Mouse (Mus musculus) left cerebral cortex, postnatal 10 days (tissue): ENCODE data around the gene Aco1. TPM values are rescaled to one million over a fixed set of nuclear protein-coding genes. Genes with fewer than 3 reads are reported as not detected.
"Not testable (repeated sequence)": the region's sequence is repeated elsewhere in the genome, so short reads cannot be mapped to it uniquely, and the experiment has no call there.

Source experiments
- DNase-seq, 2 experiments: peaks; one replicate each; pipeline ENCODE4 v3.0.0; 2021 to 2022; ENCODE audit warnings: low spot score in 2 of 2, mixed read lengths in 1 of 2; ENCODE audit errors: extremely low spot score in 1 of 2
- intact Hi-C: fragments of 180-260 bp; cut with DNase I; formaldehyde crosslinking; loops from one replicate; pipeline ENCODE4 v1.15.1; 2025
- total RNA-seq, 2 experiments: library from RNA; stranded (reverse); gene quantifications; 2 replicates each; pipeline ENCODE4 v1.2.3; 2021

Gene Aco1
- total RNA-seq: 10 to 100 TPM; 43.7 to 45.7 TPM

DNA sequence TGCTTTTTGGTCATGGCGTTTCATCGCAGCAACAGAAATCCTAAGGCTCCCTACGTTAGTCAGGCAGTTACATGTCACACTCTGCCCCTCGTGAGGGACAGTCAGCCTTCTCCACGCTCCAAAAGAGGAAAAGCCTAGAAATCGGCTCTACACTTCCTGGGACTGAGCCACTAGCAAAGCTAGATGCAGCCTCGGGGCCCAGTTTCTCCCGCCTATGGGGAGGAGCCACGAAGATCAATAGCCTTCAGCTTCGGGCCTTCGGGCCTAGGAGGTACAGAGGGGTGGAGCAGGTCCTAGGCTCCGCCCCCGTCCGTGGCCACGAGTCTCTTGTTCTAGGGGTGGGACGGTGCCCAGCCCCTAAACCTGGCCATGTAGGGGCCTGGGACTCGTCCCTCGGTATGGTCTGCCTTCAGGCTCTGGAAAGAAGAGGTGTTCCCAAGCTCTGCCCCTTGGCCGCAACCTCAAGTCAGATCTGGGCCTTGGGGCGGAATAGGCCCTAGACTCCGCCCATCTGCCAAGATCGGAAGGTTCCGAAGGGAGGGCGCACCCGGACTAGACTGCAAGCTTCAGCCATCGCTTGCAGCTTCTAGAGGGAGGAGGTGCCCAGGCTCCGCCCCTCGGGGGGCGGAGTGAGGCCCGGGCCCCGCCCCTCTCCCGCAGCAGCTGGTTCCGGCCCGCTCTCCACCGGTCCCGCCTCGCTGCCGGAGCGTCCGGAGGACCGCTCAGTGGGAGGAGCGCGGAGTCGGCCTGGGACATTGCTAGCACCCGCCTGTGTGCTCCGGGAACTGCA is at the start of gene Aco1:
Gene Aco1, plus strand, starts transcription at position 339 of the 790 bp plus-strand sequence.
- DNase-seq: peak; percentile 92 to 96
- intact Hi-C loops: no loop called here

DNA sequence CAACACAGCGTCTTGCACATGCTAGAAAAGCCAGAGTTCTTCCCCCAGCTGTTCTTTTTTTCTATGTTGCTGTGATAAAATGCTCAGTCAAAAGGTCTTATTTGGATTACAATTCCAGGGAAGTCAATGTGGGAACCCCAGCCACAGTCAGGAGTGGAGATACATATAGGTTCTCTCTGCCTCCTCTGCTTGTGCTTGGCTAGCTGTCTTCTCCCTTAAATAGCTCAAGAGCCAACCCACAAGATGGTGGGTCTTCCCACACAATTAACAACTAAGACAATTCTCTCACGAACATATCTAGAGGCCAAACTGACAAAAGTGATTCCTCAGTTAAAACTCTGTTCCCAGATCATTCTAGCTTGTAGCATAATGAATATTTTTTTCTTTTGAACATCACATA is 47.9 kb upstream of the Aco1 start:
- DNase-seq: no peak
- intact Hi-C loops: no loop called here

DNA sequence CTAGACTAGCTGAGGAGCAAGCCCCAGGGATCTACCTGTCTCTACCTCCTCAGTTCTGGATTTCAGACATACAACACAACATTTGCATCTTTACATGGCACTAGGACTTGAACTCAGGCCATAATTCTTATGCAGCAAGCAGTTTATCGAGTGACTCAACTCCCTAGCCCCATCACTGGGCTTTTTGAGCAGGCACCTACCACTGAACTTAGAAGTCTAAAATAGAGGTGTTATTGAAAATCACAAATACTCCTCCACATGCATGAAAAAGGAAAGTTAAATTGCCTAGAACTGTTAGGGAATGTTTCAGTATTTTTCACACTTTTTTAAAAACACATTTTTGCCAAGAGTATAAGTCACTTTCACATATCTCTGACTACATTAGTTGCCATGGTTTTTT is 39.9 kb upstream of the Aco1 start:
- intact Hi-C loops: no loop called here
- peak in 1 of 2 experiments; percentile 19 for DNase-seq

DNA sequence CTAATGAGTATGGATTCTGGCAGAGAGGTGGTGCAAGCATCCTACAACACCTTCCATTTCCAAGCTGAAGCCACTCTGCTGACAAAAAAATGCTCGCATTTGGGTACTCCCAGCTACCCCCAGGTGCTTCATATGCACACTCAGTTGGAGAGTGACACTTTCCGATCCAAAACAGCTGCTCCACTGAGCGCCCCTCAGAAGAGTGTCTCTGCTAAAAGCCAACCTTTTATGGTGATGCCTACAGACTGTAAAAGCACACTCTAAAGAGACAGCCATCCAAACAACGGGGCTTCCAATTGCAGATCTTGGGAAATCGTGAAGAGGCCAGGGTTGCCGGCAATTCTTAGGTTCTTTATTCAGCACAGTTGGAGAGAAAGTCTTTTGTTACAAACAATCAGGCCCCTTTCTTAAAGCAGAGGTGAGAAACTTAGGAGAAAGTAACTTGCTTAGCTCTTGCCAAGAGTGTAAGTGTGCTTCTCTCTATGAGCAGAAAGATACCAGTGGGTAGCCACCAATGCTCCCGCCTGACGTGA is 36.8 kb upstream of the Aco1 start:
- intact Hi-C loops: no loop called here
- DNase-seq: no peak

DNA sequence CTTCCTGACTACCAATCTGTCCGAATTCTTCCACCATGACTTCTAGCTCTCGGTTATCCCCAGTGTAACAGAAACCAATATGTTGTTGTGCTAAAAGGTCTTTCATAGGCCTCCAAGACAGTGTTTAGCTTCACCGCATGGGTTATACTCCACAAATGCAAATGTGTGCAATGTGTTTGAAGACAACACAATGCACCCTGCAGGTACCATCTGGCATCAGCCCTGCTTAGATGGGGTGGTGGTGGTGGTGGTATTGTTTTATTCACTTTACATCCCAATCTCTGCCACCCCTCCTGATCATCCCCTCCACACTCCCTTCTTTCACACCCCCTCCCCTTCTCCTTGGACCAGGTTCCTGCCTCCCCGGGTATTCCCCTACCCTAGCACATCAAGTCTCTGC is 34.9 kb upstream of the Aco1 start:
- intact Hi-C loops: no loop called here
- no peak for DNase-seq

DNA sequence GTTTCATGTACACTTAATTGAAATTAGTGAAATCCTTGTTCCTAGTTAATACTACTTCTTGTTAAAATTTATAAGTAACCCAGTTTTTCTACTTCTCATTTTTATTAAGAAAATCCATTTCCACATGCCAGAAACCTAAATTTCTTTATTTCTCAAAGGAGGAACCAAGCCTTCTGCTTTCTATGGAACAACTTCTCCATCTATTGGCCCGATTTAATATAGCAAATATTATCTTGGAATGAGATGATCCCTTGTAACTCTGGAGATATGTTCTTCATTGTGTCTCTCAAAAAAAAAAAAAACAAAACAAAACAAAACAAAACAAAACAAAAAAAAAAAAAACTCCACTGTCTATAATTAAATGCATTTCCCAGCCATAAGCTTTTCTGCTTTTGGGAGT is 29.7 kb upstream of the Aco1 start:
- DNase-seq: peak in 1 of 2 experiments; percentile 22
- intact Hi-C loops: no loop called here

DNA sequence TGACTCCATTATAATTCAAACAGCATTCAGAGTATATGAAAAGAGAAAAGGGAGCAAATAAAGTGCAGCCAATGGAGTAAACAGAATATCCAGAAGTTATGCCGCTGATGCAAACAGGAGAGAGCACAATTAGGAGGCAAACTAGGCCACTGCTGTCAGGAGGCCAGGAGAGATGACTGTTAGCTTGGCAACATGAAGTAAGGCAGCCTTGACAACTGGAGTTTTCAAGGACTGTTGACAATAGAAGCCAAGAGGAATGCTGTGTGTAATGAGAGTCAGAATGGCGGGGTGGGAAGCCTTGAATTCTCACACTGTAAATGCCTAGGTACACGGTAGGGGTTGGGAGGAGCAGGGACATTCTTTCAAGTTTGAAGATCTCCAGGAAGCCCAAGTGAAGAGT is 21.7 kb upstream of the Aco1 start:
- DNase-seq: no peak
- intact Hi-C loops: no loop called here

DNA sequence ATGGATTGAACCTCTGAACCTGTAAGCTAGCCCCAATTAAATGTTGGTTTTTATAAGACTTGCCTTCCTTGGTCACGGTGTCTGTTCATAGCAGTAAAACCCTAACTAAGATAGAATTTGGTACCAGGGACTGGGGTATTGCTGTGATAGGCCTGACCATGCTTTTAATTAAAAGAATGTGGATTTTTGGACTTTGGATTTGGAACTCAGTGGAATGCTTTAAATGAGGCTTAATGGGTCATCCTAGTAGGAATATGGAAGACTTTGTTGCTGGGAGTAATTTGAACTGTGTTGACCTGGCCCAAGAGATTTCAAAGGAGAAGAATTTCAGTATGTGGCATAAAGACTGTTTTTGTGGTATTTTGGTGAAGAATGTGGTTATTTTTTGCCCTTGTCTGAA is 20.6 kb upstream of the Aco1 start:
- intact Hi-C loops, DNase-seq: not testable (repeated sequence)

DNA sequence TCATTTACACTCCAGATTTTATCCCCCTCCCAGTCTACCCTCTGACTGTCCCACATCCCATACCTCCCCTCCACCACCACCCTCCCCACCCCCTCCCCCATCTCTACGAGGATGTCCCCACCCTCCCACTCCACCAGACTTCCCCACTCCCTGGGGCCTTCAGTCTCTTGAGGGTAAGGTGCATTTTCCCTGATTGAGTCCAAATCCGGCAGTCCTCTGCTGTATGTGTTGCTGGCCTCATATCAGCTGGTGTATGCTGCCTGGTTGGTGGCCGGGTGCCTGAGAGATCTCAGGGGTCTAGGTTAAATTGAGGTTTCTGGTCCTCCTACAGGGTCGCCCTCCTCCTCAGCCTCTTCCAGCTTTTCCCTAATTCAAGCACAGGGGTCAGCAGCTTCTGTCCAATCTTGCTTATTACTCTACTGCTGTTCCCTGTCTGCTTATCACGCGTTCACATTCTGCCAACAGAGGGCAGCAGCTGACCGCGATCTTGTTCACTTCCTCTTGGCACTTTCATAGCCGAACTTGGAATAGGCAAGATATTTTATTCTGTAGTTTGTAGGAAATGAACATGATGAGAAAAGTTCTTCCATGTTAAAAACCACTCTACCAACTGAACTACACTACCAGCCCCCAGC is 8.3 kb upstream of the Aco1 start:
- intact Hi-C loops: loop anchor here (10.0 kb wide), 1 partner anchor 550 kb away; no protein-coding TSS in a partner anchor
- peak; percentile 59 to 78 for DNase-seq

DNA sequence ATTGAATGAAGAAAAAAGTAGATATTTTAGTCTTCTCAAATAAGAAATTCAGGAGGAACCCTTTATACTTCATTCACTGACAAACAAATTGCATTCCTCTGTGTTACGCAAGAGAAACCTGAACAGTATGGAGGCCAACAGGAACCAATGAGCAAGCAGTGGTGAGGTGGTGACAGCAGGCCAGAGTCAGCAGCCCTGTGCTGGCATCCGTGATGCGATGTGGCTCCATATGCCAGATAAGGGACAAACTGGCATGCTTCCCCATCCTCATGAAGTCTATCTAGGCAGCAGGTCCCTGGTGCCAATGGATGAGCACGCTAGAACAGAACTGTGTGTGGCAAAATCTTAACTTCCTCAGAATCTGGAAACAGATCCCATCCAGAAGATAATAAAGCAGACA is 6.4 kb upstream of the Aco1 start:
- DNase-seq: no peak
- intact Hi-C loops: loop anchor here (2.0 to 10.0 kb wide), 2 partner anchors 148 to 548 kb away; no protein-coding TSS in a partner anchor

DNA sequence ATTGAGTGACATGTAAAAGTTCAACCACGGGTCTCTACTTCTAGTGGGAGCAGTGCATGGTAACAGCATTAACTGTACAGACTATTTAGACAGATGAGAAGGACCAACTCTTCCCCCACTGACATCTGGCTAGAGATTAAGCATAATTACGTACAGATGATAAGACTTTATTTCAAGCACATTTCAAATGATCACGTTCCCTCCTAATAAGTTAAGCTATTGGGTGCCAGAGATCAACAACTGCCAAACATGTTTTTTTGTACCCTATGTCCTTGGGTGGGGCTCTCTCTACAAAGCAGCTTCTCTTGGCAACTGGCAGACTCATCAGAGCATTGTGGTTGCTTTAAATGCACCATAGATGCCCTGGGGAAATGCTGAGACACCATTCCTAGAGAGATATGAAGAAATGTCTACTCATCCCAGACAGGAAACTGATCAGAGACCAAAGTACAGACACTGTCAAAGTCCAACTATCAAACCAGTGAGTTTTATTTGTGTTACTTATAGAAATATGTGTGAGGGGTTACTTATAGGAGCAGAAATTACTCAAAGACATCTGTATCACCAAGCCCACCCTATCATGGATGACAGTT is 3.1 kb upstream of the Aco1 start:
- DNase-seq: no peak
- intact Hi-C loops: loop anchor here (10.0 kb wide), 1 partner anchor 545 kb away; no protein-coding TSS in a partner anchor

DNA sequence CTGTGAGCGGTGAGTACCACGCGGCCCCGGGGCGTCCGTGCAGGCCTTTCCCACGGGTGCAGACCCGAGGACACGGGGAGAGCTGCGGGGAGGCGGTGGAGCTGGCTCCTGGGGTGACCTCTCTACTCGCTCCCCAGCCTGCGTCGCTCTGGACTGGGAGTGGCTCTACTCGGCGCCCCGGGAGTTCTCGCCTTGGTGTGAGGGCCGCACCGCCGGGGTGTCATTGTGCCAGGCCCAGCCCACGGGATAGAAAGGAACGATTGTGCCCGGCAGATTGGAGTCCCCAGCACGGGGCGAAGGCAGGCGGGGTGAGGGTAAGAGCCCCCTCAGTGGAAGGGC is 621 bp downstream of the Aco1 start:
- intact Hi-C loops: no loop called here
- DNase-seq: no peak

DNA sequence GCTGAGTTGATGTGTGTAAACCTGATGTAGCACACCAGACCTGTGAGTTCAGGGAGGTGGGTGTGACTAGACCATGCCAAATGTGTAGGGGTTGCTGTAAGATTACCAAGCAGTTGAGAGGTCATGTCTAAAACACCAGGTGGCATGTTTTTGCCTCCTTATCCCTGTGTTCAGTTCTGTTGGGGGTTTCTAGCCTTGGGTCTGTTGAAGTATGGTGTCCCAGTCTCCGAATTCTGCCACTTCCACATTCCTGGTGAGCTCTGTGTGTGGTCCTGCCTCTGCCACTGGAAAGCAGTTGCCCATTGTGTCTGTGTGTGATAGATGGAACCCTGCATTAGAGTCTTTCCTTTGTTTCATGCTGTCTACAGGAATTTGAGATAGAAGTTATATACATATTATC is 1.7 kb downstream of the Aco1 start:
- intact Hi-C loops: no loop called here

DNA sequence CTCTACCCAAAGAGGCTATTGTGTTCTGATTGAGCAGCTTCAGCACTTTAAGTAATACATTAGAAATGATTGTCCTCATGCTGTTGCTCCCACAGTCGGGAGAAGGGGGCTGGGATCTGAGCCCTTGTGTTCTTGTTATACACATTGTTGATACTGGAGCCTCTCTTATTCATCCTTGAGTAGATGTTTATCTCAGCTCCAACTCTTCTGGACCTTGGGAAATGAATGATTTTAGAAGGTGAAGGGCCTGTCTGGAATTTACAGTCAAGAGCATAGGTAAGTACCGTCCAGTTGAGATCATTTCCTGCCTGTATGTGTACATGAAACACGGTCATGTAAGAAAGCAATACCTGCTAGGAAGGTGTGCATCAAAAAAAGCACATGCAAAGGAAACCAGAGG is 2.1 kb downstream of the Aco1 start:
- intact Hi-C loops: no loop called here
- no peak for DNase-seq

More for the DNA sequence above, 1.7 kb downstream of the Aco1 start:
- DNase-seq: no peak

DNA sequence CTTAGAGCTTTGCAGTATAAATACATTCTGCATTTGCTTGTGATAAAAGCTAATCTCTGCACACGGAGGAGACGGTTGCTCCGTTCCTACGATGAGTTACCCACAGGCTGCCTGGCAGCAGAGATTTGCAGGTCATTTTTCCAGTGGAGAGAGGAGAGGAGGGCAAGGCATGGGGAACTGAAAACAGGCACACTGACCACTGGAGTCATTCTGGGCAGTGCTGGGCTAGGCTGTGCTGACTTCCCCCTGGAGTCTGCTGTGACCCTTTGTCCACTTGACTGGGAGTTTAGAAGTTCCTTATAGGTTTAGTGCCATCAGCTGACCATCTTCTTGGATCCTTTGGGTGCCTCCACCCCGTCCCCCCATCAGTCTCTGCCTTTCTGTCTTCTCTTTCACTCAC is 5.4 kb downstream of the Aco1 start:
- intact Hi-C loops: no loop called here
- no peak for DNase-seq

DNA sequence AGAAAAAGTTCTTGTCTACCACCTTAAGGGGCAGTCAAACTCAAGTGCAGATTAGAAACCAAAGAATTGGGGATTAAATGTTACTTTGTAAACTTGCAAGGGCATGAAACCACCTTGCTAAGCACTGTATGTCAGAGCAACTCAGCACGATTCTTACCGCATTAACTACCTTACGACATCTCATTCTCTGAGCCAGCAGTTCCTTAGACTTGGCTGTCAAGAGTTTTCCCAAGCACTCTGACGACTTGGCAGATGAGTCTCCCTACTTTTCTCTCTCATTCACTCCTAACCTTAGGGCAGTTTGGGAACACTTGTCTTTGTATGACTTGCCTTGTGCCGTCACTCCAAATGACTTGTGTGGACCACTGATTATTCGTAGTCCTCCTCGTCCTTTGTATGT is 7.2 kb downstream of the Aco1 start:
- DNase-seq: no peak
- intact Hi-C loops: no loop called here

DNA sequence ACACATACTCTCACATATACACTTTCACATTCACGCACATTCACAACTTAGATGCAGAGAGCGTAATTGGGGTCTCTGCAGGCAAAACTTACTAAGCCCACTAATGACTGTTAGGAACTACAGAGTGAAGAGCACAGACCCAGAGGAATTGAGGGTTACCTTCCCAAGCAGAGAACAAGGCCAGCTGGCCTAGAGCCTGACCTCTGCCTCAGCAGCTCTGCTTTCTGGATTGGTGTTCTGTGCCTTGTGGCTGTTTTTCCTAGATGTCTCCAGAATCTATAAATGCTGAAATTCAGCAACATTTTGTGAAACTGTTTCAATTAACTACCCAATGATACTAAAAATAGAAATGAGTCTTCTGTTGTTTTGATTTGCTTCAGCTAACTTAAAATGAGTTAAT is 9.9 kb downstream of the Aco1 start:
- intact Hi-C loops: no loop called here
- no peak for DNase-seq

DNA sequence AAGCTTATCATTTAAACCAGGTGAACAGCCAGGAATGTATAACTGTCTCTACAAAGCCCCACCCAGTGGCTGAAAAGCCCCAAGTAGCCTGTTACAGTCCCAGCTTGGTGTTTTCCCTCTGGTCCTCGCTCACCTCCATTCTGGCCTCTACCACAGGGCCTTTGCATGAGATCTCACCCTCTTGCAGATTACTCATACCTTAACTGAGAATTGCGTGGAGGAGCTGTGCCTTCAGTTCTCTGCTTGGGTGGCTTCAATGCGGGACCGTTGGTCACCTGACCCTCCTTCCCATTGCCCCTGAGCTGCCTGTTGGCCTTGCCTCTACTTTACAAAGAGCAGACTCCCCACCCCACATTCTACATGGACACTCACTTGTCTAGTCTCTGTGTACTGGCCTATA is 10.6 kb downstream of the Aco1 start:
- intact Hi-C loops: no loop called here
- no peak for DNase-seq

DNA sequence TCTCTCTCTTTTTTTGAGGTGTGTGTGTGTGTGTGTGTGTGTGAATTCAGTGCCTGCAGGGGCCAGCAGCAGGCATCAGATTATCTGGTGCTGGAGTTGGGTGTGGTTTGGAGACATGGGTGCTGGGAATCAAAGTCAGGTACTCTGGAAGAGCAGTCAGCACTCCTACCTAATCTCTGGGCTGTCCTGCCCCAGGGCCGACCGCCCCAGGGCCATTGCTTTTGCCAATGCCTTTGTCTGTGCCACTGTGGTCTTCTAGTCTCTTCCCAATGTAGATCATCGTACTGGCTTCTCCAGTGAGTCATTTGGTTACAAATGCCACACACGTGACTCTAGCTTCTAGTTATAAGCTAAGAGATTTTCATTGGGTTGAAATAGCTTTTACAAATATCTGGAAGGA is 11.9 kb downstream of the Aco1 start:
- intact Hi-C loops: no loop called here
- DNase-seq: no peak

DNA sequence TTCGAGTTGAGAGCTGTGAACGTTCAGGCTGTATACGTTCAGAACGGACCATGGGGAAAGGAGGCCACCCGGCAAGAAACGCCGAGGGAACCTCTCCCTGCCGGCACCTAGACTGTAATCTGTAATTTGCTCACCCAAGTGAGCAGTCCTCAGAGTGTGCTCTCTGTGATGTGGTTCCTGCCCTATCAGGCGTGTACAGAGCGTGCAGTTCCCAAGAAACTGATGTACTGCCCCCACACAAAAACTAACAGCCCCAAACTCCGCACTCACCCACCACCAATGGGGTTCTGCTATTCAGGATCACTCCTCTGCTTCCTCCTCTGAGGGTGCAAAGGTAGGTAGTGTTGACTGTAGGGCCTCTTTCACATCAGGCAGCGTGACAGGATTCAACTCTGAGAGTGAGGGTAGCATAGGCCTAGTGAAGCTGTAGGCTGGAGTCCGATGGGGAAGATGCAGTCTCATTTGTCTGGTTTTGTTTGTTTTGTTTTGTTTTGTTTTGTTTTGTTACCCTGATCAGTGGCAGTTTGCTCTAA is 12.7 kb downstream of the Aco1 start:
- intact Hi-C loops: no loop called here
- no peak for DNase-seq
